Mouse (Mus musculus) hindbrain, embryonic 15.5 days (tissue): ENCODE results near the gene Mttp. TPM values are rescaled to one million over a fixed set of nuclear protein-coding genes. Genes with fewer than 3 reads are reported as not detected.
"Not testable (repeated sequence)": the region's sequence is repeated elsewhere in the genome, so short reads cannot be mapped to it uniquely, and the experiment has no call there.

ENCODE experiments used
- ATAC-seq: fragments of 200-750 bp; cut with Nextera tagmentation; 2 replicates; pipeline ENCODE4 v1.8.0; 2017; ENCODE audit warnings: low read depth, moderate number of reproducible peaks, moderate TSS enrichment; ENCODE audit not compliant: low FRiP score
- H3K27ac ChIP-seq: fragments of 300-500 bp; sonication (generic); replicated peaks from 2 replicates; pipeline ENCODE4 v1.5.1; 2015; ENCODE audit warnings: mild to moderate bottlenecking, inconsistent platforms
- H3K27me3 ChIP-seq: fragments of 300-500 bp; sonication (generic); 2 replicates; pipeline ENCODE4 v1.6.1; 2015; ENCODE audit warnings: control low read depth, inconsistent platforms
- H3K36me3 ChIP-seq: fragments of 300-500 bp; sonication (generic); 2 replicates; pipeline ENCODE4 v1.6.1; 2015; ENCODE audit warnings: control low read depth, inconsistent platforms
- H3K4me1 ChIP-seq: fragments of 300-500 bp; sonication (generic); replicated peaks from 2 replicates; pipeline ENCODE4 v1.6.1; 2015; ENCODE audit warnings: control low read depth, inconsistent platforms
- H3K4me2 ChIP-seq: fragments of 300-500 bp; sonication (generic); 2 replicates; pipeline ENCODE4 v1.6.1; 2015; ENCODE audit warnings: moderate library complexity, mild to moderate bottlenecking, inconsistent platforms
- H3K4me3 ChIP-seq: fragments of 300-500 bp; sonication (generic); 2 replicates; pipeline ENCODE4 v1.5.1; 2015; ENCODE audit warnings: mild to moderate bottlenecking, inconsistent platforms
- H3K9ac ChIP-seq: fragments of 300-500 bp; sonication (generic); 2 replicates; pipeline ENCODE4 v1.6.1; 2015; ENCODE audit warnings: inconsistent platforms
- H3K9me3 ChIP-seq: fragments of 300-500 bp; sonication (generic); 2 replicates; pipeline ENCODE4 v1.6.1; 2016; ENCODE audit warnings: control low read depth, inconsistent platforms
- WGBS: fragments of 180-500 bp; shearing (Covaris S2); methylation state at CpG from one replicate; pipeline ENCODE4 v1.1.7; 2015; 5-methylcytosine and 5-hydroxymethylcytosine counted together
- polyA plus RNA-seq: library from polyadenylated mRNA; unstranded; fragments of >200 nt; fragmentation: Nextera tagmentation; extraction: Ambion mirVana; gene quantifications from 2 replicates; pipeline ENCODE4 v1.2.1, GENCODE M21; 2015

Gene Mttp
- polyA plus RNA-seq, 1 experiment from 2014 or later: 9.5 TPM

DNA sequence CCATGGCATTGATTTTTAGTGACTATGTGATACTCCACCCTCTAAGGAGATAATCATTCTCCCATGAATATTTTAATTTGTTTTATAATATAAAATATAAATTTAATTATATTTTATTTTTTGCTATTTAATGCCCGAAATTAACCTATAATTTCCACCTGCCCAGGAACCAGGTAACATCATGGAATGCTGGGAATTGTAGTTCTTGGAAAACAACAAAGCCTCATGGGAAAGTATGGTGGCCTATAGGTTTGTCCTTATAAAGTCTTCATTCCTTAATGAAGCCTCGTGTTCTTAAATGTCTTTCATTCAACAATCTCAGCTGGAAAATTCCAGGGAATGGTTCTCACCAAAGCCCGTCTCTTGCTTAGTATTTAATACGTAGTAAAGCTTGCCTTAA, 10.3 kb upstream of the Mttp start:
- no peak overlapping the region for H3K4me3 ChIP-seq
- ATAC-seq: no peak
- no peaks in the 10 kb centered on the region for H3K36me3 ChIP-seq
- H3K27me3 ChIP-seq: no peaks in the 10 kb centered on the region
- H3K4me2 ChIP-seq: no peak overlapping the region
- no peak overlapping the region for H3K27ac ChIP-seq
- no peaks in the 10 kb centered on the region for H3K4me1 ChIP-seq
- whole genome bisulfite sequencing: 91% methylated on average over 4 of the region's 4 CpGs
- no peaks in the 10 kb centered on the region for H3K9me3 ChIP-seq
- H3K9ac ChIP-seq: no peak overlapping the region

DNA sequence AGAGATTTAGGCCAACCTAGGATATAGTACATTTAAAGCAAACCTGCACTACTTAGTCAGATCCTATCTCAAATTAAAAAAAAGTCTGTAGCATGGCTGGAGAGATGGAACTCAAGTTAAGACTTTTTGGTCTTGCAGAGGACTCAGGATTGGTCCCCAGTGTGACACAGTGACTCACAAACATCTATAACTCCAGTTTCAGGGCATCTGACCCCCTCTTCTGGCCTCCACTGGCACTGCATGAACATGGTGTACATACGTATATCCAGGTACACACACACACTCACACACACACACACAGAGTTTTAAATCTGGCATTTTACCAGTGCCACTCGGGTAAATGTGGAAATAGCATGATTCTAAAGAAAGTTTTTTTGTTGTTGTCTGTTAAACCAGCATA, 4.0 kb upstream of the Mttp start:
- Histone ChIP-seq H3K4me3 (no peak overlapping the region), H3K4me2 (no peak overlapping the region), H3K4me1 (peaks cover 3% of the 10 kb centered on the region; the same call in 1 of the 2 replicates), H3K9ac (no peak overlapping the region), H3K9me3 (no peaks in the 10 kb centered on the region), H3K36me3 (no peaks in the 10 kb centered on the region), H3K27me3 (no peaks in the 10 kb centered on the region), H3K27ac (no peak overlapping the region)
- WGBS: 94% methylated on average over 2 of the region's 2 CpGs
- no peak for ATAC-seq

DNA sequence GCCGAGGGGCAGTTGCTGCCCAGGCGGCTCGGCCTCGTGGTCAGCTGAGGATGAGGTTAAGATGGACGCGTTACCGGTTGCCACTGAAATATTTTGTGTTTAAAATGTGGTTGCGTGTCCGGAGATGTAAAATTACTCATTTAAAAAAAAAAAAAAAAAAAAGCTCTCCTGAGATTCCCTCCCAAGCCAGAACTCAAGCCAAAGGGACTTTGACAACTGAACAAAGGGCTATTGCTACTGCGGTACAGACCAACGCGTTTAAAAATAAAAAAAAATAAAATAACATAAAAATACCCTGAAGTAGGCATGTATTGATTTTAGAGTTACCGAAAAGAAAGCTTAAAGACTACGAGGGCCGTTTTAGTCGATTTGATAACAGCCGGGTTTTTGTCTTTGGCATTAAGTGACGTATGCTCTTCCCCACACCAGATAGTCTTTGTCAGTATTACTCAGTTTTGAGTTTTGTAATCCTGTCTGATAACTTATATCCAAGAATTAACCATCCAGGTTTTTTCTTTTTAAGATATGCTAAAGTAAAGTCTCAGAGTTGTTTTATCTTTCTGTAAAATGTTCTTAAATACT, 617 bp downstream of the Mttp start:
- H3K9me3 ChIP-seq: no peaks in the 10 kb centered on the region
- peak overlapping the region; percentile 87 for H3K4me2 ChIP-seq
- no peak for ATAC-seq
- peak overlapping the region; percentile 89 for H3K4me3 ChIP-seq
- peaks cover 8% of the 10 kb centered on the region for H3K4me1 ChIP-seq
- H3K27ac ChIP-seq: peak overlapping the region; percentile 100
- H3K9ac ChIP-seq: peak overlapping the region; percentile 82
- no peaks in the 10 kb centered on the region for H3K27me3 ChIP-seq
- WGBS: 0% methylated on average over 18 of the region's 18 CpGs
- H3K36me3 ChIP-seq: no peaks in the 10 kb centered on the region

DNA sequence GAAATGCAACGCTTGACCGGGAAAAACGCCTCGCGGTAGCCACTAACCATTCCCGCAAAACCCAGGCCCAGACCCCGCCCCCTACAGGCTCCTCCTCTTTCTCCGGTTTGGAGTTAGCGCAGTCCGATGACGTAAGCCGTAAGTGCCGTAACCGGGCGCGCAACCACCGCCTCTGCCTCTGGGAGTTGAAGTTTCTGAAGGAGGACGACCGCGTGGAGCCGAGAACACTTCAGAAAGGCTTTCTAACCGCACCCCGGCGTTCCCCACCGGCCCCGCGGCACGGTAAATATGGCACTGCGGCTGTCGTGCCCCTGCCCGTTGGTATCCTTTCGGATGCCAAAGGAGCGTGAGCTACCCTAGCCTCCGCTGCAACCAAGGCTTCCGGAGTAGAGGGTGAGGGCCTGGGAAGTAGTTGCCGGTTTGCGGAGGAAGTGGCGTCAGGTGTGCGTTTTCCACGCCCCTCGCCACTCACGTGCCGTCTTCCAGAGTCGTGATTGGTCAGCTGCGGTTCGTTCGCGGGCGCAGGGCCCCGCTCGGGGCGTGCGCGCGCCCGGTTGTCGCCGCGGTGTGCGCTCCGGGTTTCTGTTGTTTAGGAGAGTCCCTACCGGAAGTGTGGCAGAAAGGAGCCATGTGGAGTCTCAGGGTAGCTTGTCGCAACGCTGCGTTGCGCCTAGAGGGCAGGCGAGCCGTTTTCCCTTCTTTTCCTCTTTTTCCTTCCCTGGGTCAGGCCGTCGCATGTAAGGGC, 1.3 kb downstream of the Mttp start, which contains the start of gene Trmt10a:
Trmt10a (plus strand) TSS at position 134 of the 745 bp plus-strand sequence.
- ATAC-seq: peak; percentile 99
- no peaks in the 10 kb centered on the region for H3K9me3 ChIP-seq
- H3K4me3 ChIP-seq: peak within 1 kb of the TSS; percentile 89
- peak within 1 kb of the TSS; percentile 100 for H3K27ac ChIP-seq
- H3K36me3 ChIP-seq: no peaks in the 10 kb centered on the region
- peaks cover 8% of the 10 kb centered on the region for H3K4me1 ChIP-seq
- WGBS: under 1% methylated on average over 70 of the region's 70 CpGs
- H3K27me3 ChIP-seq: no peaks in the 10 kb centered on the region
- H3K4me2 ChIP-seq: peak within 1 kb of the TSS; percentile 87
- peak within 1 kb of the TSS; percentile 82 for H3K9ac ChIP-seq

DNA sequence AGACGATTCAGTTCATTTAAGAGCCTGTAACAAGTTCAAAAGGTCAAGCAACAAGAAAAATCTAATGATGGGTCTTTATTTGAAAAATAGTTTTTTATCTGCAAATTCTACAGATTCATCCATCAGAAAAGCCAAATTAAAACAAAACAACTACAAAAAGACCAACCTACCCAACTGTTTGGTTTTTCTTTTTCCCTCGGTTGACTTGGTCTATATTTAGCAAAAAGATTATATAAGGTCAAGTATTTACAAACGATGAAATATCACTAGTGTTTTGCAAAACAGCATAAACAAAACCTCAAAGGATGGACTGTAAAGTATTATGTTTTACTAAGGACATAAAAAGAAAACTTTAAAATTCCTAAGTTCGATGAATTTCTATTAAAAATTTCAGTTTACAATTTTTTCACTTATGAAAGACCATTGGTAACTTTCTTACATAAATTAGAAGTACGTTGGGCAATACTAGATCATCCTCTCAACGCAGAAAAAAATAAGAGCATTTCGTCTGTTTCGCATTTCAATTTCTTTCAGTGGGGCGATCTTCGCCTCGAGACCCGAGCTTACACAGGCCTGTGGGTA, 1.9 kb downstream of the Mttp start:
- Histone ChIP-seq H3K27me3 (no peaks in the 10 kb centered on the region), H3K36me3 (no peaks in the 10 kb centered on the region), H3K4me3 (peak overlapping the region; percentile 89), H3K27ac (peak overlapping the region; percentile 100), H3K9me3 (no peaks in the 10 kb centered on the region), H3K9ac (peak overlapping the region; percentile 82), H3K4me2 (peak overlapping the region; percentile 87), H3K4me1 (peaks cover 8% of the 10 kb centered on the region)
- ATAC-seq: no peak
- 7% methylated on average over 12 of the region's 12 CpGs for WGBS

DNA sequence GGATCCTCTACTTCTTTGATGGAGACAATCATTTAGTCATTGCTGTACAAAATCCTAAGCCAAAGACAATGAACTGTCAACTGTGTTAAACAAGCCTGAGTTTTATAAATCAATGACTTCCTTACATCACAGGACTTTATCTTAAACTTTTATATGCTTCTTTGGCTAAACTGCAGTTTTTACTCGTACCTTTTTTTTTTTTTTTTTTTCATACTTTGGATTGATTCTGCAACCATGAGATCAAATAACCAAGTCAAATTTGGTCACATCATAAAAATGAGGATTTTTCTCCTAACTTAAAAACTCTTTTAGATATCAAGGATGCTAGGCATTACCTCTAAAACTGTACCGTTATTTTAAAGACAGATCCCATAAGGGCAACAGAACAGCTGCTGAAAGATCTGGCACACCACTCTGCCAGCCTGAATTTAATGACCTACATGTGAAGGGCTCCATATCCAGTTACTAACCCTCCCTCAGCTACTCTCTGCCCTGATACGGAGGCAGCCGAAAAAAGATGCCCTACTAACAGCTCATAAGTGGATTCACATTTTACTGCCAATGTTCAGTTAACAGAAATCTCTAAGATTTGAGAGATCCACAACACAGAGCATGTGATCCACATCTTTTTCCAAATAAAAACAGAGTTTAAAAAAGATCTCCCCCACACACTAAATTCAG, 2.6 kb downstream of the Mttp start:
- Histone ChIP-seq H3K9ac (no peak overlapping the region), H3K4me1 (peaks cover 8% of the 10 kb centered on the region), H3K36me3 (no peaks in the 10 kb centered on the region), H3K27ac (no peak overlapping the region), H3K4me3 (peak overlapping the region; percentile 89), H3K27me3 (no peaks in the 10 kb centered on the region), H3K9me3 (no peaks in the 10 kb centered on the region), H3K4me2 (peak overlapping the region; percentile 87)
- no peak for ATAC-seq
- 65% methylated on average over 4 of the region's 4 CpGs for WGBS

DNA sequence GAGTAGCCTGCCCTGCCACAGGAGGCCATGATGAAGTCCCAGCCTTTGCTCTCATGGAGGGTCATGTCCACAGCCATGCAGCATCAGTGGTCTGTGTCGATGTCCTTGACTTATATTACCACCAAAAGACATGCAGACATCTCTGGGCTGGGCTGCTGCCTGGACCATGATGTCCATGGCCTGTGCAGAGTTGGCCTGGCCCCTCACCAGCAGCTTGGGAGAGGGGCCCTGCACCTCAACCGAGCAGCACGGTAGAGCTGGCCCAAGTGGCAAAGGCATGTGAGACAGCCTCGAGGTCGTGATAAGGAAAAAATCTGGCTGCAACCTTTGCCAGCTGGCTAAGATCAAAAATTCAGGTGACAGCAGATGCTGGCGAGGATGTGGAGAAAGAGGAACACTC, 5.1 kb downstream of the Mttp start:
- WGBS: 95% methylated on average over 6 of the region's 6 CpGs
- Histone ChIP-seq H3K9me3 (no peaks in the 10 kb centered on the region), H3K27me3 (no peaks in the 10 kb centered on the region), H3K4me1 (peaks cover 7% of the 10 kb centered on the region), H3K4me2 (no peak overlapping the region), H3K36me3 (no peaks in the 10 kb centered on the region), H3K27ac (no peak overlapping the region), H3K9ac (no peak overlapping the region), H3K4me3 (no peak overlapping the region)
- ATAC-seq: no peak

DNA sequence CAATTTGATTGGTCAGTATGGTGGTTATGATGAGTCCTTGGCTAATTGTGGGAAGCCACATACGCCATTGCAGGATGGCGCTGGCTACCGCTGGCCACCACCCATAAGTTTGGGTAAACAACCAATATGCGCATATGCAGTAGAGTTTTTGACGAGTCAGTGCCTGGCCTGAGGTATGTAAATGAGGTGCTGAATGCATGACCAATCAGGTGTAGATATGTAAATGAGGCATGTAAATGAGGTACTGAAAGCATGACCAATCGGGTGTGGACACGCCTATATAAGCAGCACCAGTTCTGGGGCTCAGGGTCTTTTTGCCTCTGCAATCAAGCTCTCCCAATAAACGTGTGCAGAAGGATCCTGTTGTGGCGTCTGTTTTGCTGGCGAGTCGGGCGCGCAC, 6.6 kb downstream of the Mttp start:
- H3K9me3 ChIP-seq, H3K9ac ChIP-seq, ATAC-seq, H3K27me3 ChIP-seq, H3K27ac ChIP-seq, H3K36me3 ChIP-seq, H3K4me3 ChIP-seq, H3K4me2 ChIP-seq, H3K4me1 ChIP-seq: not testable (repeated sequence)
- WGBS: 82% methylated on average over 13 of the region's 13 CpGs

DNA sequence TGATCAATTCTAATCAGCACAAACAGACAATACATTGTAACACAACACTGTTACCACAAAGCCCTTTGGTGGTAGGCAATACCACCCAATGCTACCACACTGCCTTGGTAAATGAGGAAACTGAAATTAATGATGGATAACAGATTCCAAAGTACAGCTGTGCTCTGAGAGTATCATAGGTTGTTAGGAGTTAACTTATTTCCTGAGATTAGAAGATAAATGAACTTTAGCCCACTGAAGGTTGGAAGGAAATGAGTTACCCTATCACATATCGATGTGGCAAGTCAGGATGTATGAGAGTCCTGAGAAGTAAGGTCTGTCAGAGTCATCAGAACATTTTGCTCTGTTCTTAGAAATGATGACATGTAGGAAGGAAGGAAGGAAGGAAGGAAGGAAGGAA, 10.2 kb downstream of the Mttp start:
- no peaks in the 10 kb centered on the region for H3K4me1 ChIP-seq
- no peaks in the 10 kb centered on the region for H3K27me3 ChIP-seq
- H3K36me3 ChIP-seq: no peaks in the 10 kb centered on the region
- no peak overlapping the region for H3K4me2 ChIP-seq
- H3K4me3 ChIP-seq: no peak overlapping the region
- H3K27ac ChIP-seq: no peak overlapping the region
- H3K9me3 ChIP-seq: no peaks in the 10 kb centered on the region
- no peak overlapping the region for H3K9ac ChIP-seq
- no peak for ATAC-seq
- 94% methylated on average over 1 of the region's 1 CpGs for WGBS

DNA sequence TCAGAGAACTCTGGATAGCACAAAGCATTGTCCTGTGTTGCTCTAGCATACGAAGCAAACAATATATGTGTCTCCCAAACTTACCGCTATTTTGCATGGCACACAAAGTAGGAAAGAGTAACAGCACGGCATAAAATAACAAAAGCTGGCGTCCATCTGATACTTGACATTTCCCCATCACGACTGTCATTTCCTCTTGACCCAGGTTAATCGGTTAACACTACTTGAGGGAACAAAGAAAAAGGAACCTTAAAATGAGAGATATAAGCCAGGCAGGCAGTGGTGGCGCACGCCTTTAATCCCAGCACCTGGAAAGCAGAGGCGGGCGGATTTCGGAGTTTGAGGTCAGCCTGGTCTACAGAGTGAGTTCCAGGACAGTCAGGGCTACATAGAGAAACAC, 10.9 kb downstream of the Mttp start:
- H3K4me3 ChIP-seq: no peak overlapping the region
- H3K9ac ChIP-seq: no peak overlapping the region
- WGBS: 88% methylated on average over 11 of the region's 11 CpGs
- H3K4me2 ChIP-seq: no peak overlapping the region
- ATAC-seq: no peak
- H3K27ac ChIP-seq: no peak overlapping the region
- H3K9me3 ChIP-seq: no peaks in the 10 kb centered on the region
- no peaks in the 10 kb centered on the region for H3K4me1 ChIP-seq
- no peaks in the 10 kb centered on the region for H3K27me3 ChIP-seq
- no peaks in the 10 kb centered on the region for H3K36me3 ChIP-seq

DNA sequence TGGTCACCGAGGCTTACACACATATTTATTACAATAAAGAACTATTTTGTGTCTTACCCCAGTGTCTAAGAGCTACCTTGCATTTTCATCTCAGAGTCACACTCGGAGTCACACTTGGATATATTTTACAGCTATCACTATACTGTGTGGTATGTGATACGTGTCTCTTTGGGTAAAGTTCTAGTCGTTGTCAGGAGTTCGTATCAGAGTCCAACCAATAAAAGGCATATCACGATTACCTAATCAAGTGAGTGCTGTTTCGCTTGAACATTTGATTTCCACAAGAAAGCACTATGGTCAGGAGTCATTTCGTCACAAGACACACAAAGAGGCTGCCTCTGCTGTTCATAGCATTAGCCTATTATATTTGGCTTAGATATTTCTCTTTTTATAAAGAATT, 11.3 kb downstream of the Mttp start:
- no peak for ATAC-seq

DNA sequence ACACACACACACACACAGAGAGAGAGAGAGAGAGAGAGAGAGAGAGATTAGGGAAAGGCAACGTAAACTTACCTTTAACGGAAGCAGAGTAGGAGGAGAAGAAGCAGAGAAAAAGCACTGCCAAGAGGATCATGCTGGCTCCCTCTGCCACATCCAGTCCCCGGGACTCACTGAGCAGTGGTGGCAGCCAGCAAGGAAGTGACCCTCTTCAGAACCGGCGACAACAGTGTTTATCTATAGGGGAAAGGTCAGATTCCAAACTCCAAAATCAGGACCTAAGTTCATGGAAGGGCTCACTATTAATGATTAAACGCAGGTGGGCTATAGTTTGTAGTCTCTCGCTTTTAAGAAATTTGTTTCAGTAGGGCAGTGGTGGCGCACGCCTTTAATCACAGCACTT, 13.6 kb downstream of the Mttp start:
- WGBS: 60% methylated on average over 9 of the region's 9 CpGs
- H3K9ac ChIP-seq: no peak overlapping the region
- H3K27ac ChIP-seq: no peak overlapping the region
- H3K9me3 ChIP-seq: no peaks in the 10 kb centered on the region
- H3K36me3 ChIP-seq: no peaks in the 10 kb centered on the region
- no peak for ATAC-seq
- no peaks in the 10 kb centered on the region for H3K27me3 ChIP-seq
- H3K4me2 ChIP-seq: no peak overlapping the region
- H3K4me1 ChIP-seq: no peaks in the 10 kb centered on the region
- H3K4me3 ChIP-seq: no peak overlapping the region

More for the DNA sequence above, 11.3 kb downstream of the Mttp start:
- 87% methylated on average over 8 of the region's 8 CpGs for WGBS
- Histone ChIP-seq H3K36me3 (no peaks in the 10 kb centered on the region), H3K27ac (no peak overlapping the region), H3K27me3 (no peaks in the 10 kb centered on the region), H3K4me2 (no peak overlapping the region), H3K4me1 (no peaks in the 10 kb centered on the region), H3K4me3 (no peak overlapping the region), H3K9ac (no peak overlapping the region), H3K9me3 (no peaks in the 10 kb centered on the region)
